Mouse (Mus musculus) megakaryocyte-erythroid progenitor cell, adult 5-6 weeks (primary cell): ENCODE data around the gene Flvcr2. TPM values are rescaled to one million over a fixed set of nuclear protein-coding genes. Genes with fewer than 3 reads are reported as not detected.

Experiments
- ATAC-seq: replicated peaks from 2 replicates; pipeline ENCODE4 v1.8.0; 2016; ENCODE audit warnings: mild to moderate bottlenecking, inconsistent platforms; ENCODE audit not compliant: severe bottlenecking, poor library complexity, low FRiP score, low TSS enrichment
- total RNA-seq, 2 experiments: library from RNA; stranded (forward) in 1 of 2; stranded (reverse) in 1 of 2; fragments of 200-1000, 215-1000 nt in 1 of 2; fragments of >200 nt in 1 of 2; fragmentation: Nextera tagmentation in 1 of 2; gene quantifications; 2 replicates each; pipeline ENCODE4 v1.2.3; 2014 to 2017

The Flvcr2 gene
- total RNA-seq, 2 experiments from 2014 or later = not detected

GRCm38 (mm10) chr12:85729022-85729944 is 17.1 kb upstream of the Flvcr2 start:
- ATAC-seq = peak; percentile 74

- no peak for ATAC-seq
Observed at GRCm38 (mm10) chr12:85729945-85730290, 16.4 kb upstream of the Flvcr2 start.

GRCm38 (mm10) chr12:85736203-85736602 is 10.1 kb upstream of the Flvcr2 start:
- no peak for ATAC-seq

- ATAC-seq = no peak
Observed at GRCm38 (mm10) chr12:85736960-85737359, 9.4 kb upstream of the Flvcr2 start.

GRCm38 (mm10) chr12:85746696-85747219 is 419 bp downstream of the Flvcr2 start:
- ATAC-seq = 0 out of 2 replicates have a peak, but pooled peaks have one; percentile 31

- no peak for ATAC-seq
Observed at GRCm38 (mm10) chr12:85747343-85747742, 1.0 kb downstream of the Flvcr2 start.

- ATAC-seq = no peak
Observed at GRCm38 (mm10) chr12:85749861-85750260, 3.5 kb downstream of the Flvcr2 start.

GRCm38 (mm10) chr12:85752116-85752515 is 5.8 kb downstream of the Flvcr2 start:
- ATAC-seq = no peak

GRCm38 (mm10) chr12:85753223-85753622 is 6.9 kb downstream of the Flvcr2 start:
- ATAC-seq = no peak

- ATAC-seq = no peak
Observed at GRCm38 (mm10) chr12:85754611-85755265, 8.4 kb downstream of the Flvcr2 start.

GRCm38 (mm10) chr12:85756455-85756854 is 10.1 kb downstream of the Flvcr2 start:
- no peak for ATAC-seq

GRCm38 (mm10) chr12:85757074-85757473 is 10.7 kb downstream of the Flvcr2 start:
- ATAC-seq = no peak

GRCm38 (mm10) chr12:85758741-85759140 is 12.4 kb downstream of the Flvcr2 start:
- no peak for ATAC-seq

GRCm38 (mm10) chr12:85761471-85761870 is 15.1 kb downstream of the Flvcr2 start:
- no peak for ATAC-seq

GRCm38 (mm10) chr12:85764686-85765085 is 18.3 kb downstream of the Flvcr2 start:
- ATAC-seq = no peak

GRCm38 (mm10) chr12:85766287-85766686 is 19.9 kb downstream of the Flvcr2 start:
- no peak for ATAC-seq

- ATAC-seq = no peak
Observed at GRCm38 (mm10) chr12:85767750-85768149, 21.4 kb downstream of the Flvcr2 start.

GRCm38 (mm10) chr12:85771356-85771755 is 25.0 kb downstream of the Flvcr2 start:
- no peak for ATAC-seq

GRCm38 (mm10) chr12:85778962-85779361 is 32.6 kb downstream of the Flvcr2 start:
- no peak for ATAC-seq

- no peak for ATAC-seq
Observed at GRCm38 (mm10) chr12:85779707-85780106, 33.4 kb downstream of the Flvcr2 start.
